Mouse (Mus musculus) cerebellum, adult 11-12 months (tissue): ENCODE results near the gene St6galnac3.

ENCODE experiments used
- DNase-seq: peaks from one replicate; pipeline ENCODE4 v3.0.0; 2022

St6galnac3 gene

DNA sequence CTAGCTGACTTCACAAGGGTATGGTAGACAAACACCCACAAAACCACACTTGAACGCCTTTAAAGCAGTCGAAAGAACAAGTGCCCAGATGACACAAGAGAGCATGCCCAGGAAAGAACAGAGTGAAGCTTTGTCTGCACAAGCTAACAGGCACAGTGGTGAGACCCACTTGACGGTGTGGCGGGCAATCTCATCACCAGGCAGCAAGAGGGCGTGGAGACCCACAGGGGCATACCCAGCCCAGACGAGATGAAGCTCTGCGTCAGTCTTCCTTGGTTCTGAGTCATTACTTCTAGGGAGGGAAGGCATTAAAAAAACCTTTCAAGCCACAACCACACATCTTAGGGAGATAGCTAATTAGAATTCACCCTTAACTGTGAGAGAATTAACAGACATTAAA lies 79.2 kb downstream of the St6galnac3 start:
- DNase-seq: no peak

DNA sequence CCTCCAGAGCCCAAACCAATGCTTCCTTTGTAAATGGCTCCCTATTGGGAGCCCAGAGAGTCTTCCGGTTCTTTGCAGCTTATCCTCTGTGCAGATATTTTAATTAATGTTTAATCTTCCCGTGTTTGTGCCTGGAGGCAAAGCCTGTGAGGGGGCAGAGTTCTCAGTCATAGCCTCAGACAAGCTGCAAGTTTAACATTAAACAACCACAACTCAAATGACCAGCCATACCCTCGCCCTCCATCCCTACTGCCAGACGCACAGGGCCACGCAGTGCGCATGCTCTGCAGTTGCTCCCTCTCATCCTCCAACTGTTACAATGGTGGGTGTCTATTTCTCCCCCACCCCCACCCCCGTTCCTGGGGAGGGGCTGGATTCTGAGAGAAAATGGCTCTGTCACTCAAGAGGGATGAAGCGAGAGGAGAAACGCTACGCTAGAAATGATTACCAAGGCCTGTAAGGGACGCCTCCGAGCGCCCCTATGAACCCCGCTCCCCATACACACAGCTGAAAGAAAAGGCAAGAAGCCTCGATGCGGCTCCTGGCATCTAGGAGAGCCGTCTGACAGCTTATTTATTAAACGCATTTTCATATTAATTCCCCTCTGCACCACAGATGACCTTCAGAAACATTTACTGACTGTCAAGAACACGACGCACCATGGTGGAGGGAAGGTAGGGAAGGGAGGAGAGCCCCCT lies 81.0 kb downstream of the St6galnac3 start:
- no peak for DNase-seq

DNA sequence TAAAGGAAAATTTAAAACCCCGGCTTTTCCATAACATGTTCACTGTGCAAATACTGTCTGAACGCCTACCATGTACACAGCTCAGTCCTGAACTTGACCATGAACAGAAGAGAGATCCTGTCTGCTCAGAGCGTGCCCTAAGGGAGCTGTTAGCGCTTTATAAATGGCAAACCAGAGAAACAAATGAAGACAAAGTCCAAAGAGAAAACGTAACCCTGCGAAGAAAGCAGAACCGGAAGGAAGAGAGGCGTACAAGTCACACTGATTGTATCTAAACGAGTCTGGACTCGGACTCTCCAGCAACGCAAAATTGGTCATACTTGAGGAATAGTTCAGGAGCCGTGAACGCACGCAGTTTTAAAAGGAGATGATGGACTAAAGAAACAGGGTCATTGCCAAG lies 82.1 kb downstream of the St6galnac3 start:
- DNase-seq: no peak

DNA sequence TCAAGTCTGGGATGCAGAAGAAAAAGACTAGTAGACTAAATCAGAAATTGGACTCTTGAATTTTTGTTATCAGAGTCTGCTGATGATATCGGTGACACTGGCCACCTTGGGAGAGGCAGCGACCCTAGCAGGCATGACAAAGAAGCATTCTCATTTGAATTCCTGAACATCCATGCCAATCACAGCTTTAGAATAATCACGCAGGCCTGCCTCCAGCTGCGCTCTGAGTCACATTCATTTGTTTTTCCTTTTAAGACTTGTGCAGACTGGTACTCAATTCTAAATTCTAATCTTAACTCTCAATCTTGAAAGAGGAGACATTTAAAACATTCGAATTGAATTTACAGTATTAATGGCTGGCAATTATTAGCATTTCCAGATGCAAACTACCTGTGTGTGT lies 83.2 kb downstream of the St6galnac3 start:
- no peak for DNase-seq

DNA sequence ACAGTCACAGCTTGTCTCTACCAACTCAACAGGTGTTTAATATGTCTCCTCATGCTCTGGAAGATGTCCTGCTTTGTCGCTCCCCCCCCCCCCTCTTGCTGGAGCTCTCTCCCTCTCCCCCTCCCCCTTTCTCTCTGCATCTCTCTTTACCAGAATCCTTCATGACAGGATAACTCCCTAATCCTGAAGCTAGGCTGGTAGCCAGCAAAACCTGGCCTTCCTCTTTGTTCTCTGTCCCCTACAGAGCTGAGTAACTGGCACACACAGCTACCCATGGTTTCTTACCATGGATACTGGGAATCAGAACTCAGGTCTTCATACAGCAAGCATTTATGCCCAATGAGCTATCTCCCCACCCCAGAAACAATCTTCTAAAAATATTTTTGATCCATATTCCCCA lies 87.6 kb downstream of the St6galnac3 start:
- peak; percentile 40 for DNase-seq

DNA sequence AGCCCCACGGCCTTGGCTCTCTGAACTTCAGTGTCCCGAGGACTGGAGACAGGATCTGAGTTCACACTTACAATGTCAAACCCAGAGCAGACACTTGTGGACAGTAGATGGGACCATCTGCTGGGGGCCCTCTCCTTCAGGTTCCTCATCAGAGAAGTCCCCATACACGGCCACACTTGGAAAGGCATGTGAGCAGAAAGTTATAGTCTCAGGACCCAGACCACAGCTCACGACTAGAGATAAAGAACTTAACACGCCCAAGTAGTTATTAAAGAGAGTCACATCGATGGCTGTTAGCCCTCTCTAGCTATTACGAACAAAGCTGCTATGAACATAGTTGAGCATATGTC lies 88.2 kb downstream of the St6galnac3 start:
- DNase-seq: no peak

DNA sequence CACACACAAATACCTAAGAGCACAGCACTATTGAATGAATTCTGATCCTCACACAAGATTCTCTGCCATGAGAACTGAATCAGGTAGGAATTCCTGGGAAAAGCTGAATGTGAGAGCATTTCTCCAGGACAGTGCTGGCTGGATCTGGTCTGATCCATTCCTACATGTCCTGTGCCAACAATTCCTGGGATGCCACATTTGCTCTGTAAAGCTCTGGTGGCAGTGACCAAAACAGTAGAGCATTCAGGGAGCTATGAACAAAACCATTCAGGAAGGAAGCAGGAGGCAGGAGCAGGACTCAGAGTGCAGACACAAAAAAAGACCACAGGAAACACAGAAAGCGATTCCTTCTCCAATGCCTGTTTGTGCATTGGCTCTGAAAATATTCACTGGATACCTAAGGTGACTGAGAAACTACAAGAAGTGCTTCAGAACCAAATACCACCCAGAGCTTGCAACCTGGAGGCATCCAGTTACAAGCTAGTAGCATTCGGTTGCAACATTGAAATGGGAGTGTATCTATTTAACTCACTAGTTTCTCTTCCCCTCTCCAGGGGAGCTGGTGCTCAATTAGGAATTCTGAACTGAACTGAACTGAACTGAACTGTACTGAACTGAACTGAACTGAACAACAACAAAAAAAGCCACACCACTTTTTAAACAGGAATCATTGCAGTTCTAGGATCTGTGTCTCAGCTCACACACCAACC lies 88.7 kb downstream of the St6galnac3 start:
- DNase-seq: no peak

DNA sequence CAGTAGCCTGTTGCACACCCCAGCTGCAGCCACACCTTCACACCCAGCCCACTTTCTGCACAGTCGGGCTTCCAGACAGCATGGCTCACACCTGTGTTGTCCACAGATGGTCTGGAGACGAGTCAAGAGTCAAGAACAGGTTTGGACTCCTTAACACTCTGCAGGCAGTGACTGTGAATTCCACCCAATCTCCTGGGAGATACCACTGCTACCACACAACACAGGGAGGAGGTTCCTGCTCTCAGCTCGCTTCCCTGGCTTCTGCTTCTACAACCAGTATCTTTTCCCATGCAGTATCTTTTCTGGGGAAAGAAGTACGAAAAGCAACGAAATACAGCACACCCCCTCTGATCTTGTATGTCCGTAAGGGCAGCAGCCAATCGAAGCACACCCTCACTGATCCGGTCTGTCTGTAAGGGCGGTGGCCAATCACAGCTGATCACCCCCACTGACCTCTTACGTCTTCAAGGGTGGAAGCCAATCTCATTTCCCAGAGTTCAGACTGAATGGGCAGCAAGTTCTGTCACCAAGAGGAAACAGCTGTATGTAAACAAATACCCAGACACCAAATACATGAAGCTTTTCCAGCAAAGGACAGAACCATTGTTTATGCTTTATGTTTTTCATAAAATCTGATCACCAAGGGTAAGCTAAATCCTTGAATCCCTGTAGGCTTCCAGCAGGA lies 92.8 kb downstream of the St6galnac3 start:
- DNase-seq: no peak

DNA sequence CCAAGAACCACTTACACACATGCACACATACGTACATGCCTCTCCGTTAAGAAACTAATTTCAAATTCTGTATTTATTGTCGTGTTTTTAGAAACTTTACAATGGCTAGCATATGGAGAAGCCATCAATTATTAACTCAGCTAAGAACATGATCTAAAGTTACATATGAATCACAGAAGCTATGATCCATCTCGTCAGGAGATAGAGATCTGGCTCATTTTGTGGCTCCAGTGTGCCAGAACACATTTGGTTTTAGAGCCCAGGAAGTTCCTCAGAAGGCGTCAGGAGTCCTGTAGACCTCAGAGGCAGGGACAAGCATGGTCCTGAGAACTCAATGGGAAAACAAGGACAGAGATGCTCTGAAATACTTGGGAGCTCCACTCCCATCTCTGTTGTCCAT lies 98.7 kb downstream of the St6galnac3 start:
- no peak for DNase-seq

DNA sequence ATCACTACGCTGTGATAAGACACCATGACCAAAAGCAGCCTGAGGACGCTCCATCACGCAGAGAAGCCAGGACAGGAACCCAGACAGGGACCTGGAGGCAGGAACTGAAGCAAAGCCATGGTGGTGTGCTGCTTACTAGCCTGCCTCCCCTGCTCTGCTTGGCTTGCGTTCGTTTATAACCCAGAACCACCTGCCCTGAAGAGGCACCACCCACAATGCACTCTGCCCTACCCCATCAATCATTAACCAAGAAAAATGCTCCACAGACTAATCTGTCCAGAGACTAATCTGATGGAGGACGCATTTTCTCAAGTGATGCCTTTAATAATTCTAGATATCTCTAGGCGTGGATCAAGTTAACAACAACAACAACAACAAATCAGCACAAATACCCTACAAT lies 106.0 kb downstream of the St6galnac3 start:
- DNase-seq: no peak

DNA sequence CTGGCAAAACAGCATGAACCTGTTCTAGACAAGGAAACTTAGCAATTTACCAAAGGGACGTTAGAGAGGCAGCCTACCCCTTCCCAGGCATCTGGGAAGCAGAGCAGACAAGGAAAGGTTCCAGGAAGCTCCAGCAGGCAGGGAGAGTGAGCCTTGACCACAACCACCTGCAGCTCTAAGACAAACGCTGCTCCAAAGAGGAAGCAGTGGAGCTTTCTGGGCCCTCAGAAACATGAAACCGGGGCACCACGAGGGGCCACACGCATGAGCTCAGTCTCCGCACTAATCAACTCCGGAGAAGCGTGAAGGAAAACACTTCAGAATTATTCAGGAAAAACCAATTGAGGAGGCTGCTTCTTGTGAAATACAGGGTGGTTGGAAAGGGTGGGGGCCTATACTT lies 108.1 kb downstream of the St6galnac3 start:
- no peak for DNase-seq

DNA sequence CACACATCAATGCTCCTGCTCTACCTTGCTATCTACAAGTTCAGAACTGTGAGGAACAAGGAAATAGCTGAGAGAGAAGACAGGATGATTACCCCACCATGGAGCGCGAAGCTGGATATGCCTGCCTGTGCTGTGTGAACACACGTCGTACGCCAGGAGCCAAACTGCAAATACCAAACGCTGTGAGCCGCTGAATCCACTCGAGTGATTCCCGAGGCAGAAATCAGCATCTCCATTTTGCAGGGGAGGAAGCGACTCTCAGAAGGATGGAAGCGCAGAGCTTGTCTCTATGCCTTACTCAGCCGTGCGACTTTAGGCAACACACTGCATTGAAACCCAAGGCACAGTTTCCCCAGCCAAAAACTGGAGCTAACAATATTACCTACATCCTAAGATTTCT lies 114.7 kb downstream of the St6galnac3 start:
- no peak for DNase-seq

DNA sequence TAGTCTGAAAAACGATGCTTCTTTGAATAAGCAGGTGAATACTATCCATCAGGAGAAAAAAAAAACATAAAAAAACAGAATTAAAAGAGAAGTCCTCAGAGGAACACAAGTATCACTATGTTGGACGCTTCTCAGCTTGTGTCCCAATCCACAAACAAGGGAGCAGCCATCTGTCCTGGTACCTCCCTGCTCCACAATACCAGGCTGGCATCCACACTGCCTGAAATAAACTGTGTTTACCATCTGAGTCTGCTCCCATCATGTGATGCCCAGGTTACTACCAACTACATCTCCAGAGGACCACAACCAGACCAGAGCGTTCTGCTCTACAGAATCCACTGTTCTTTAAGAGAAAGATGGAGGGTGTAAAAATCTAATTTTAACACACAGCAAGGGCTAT lies 118.6 kb downstream of the St6galnac3 start:
- peak; percentile 36 for DNase-seq

DNA sequence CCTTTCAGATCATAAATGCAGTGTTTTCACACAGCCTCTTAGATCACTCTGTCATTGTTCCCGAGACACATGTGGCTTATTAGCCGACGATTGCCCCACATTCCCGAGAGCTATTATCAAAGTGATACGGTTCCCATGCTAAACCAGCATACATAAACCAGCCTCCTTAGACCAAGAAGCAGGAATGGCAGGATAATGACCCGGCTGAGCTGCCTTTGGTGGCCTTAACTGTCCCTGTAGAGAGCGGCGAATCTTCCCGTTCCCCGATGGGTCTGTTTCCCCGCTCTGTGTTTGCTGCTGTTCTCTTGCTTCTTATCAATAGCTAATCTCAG lies 119.2 kb downstream of the St6galnac3 start:
- no peak for DNase-seq

DNA sequence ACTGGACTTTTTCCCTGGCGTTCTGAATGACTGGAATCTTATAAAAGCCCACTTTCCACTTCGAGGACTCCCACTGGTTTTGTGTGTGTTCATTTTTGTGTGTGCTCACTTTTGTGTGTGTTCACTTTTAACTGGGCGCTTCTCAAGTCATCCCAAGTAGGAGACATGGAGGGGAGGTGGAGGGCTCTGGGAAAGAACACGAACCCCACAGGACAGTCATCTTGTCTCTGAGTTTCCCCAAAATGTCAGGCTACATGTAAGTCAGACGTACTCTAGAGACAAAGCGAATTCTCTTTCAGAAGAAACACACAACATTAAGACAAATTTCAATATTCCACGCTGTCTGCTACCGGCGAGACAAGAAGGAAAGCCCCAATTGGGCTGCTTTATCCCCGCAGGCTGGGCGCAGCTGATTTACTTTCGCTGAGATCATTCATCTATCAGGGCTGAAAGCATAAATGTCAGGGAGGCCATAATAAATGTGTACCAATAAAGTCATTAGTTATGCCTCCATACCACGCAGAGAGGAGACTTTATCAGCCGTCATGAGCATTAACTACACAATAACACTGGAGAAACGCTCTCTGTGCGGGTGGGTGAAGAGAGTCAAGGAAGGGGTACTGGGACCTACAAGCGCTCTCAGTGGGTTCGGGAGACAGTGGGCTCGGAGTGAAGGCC lies 119.7 kb downstream of the St6galnac3 start:
- DNase-seq: no peak

DNA sequence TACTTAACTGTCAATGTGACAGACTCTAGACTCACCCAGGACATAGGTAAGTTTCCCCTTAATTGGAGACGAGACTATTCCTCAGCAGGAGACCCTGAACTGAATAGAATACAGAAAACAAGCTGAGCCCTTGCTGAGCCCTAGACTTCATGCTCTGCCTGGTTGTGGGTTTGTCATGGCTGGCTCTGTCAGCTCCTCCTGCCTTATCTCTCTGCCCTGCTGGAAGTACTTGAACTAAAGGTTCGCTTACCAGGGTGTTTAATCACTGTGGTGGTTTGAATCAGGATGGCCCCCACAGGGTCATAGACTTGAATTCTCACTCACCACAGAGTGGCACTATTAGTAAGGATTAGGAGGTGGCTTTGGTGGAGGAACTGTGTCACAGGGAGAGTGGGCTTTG lies 125.8 kb downstream of the St6galnac3 start:
- DNase-seq: no peak

DNA sequence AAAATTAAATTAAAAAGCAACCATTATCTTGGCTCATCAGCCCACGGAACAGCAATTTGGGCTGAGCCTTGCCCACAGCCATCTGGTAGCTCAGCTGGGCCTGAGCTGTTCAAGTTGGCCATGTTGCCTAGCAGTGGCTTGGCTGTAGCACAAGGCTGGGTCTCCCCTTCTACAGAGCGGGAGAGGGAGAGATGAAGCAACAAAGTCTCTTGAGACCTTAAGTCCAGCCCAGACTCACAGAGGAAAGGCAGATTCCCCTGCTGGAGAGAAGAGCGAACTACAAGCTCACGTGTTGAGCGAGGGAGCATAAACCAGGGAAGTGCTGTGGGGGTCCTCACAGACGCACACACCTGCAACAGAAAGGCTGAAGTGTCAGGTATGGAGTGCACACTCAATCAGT lies 126.3 kb downstream of the St6galnac3 start:
- DNase-seq: peak; percentile 25

DNA sequence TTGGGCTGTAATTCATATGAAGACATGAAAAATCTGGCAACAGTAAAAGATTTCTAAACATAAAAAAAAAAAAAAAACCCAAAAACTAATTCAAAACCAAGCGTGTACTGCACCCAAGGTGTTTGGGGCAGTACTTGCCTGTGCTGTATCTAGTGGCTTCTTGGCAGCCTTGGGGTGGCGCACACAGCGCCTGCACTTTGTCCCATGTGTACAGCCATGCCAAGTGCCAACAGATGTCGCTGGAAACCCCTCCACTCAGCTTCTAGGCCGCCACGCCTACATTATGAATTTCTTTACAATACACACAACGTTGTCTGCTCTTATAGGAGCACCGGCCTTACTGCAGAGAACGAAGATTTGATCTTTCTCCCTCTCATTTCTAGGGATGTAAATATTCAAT lies 130.4 kb downstream of the St6galnac3 start:
- DNase-seq: no peak

DNA sequence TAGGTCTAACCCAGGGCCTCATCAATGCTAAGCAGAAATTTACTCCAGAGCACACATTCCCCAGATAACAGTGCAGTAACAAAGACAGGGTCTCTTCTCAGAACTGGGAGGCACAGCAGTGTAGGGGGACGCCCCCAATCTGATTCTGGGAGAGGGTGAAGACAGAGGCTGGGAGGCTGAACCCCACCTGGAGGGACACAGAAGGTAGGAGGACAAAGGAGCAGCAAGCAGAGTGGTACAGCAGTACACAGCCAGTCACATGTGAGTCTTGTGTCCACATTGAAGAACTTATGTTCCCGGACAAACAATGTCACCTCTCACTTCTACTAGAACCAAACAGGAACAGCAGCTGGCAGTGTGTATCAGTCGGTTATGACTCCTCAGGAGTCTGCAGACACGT lies 131.0 kb downstream of the St6galnac3 start:
- DNase-seq: no peak

DNA sequence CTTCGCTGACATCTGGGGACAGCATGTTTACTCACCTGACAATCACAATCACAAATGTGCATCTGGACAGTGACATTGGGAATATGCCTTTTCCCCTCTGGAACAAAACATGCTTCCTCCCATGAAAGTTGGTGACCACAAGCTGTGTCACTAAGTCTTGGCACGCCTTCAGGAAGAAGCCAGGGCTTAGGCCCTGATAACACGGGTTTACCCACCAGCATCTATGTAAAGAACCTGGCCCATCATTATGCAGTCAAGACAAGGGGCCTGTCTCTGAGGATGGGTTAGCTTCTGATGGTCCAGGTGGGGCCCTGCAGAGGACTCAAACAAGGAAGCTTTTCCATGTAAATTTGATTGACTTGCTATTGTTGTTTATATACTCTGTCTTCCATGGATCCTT lies 131.9 kb downstream of the St6galnac3 start:
- no peak for DNase-seq

DNA sequence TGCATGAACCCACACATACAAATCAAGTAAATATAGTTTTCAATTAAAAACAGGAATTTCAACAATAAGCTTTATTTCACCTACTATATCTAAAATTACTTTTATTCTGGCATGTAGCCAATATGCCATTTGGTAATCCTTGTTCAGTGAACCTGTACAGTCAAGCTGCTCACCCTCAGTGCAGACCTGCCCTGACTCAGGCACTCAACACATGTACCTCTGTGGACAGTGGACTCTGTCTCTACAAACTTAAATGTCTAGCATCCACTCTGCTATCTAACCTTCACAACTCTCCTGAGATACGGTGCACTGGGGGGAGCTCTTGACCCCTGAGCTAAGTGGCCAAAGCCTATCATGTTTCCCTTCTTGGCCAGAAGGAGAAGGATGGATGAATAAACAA lies 137.4 kb downstream of the St6galnac3 start:
- no peak for DNase-seq

DNA sequence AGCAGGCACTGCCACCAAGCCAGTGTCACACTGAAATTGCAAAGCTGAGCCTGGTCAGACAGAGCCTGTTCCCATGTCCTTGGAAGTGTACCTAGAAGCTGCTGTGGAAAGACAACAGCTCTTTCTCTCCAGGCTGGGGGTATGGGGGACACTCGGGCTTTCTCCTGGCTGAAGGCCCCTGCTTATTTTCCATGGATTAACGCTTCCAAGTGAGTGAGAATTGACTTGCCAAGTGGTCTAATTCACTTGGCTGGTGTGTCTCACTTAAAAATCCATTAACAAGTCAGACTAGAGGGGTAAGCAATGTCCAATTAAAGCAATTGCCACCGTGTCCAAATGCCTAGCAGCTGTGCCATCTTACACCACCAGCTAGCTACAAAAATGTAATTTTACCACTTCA lies 140.1 kb downstream of the St6galnac3 start:
- no peak for DNase-seq

DNA sequence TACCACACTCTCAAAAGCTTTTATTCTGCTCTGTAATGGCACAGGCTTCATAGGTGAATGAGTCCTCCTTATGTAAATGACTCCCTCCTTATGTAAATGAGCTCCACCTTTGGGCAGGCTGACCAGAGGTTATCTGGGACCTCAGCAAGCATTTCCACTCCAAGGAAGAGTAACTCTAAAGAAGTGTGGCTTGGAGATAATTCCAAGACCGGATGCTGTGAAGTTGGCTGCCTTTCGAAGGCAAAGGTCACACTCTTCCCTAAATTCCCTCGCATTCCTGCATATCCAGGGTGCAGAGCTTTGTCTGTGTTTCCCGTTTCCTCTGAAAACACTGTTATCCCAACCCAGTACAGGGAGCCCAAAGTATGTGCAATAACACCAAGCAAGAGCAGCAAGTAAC lies 142.9 kb downstream of the St6galnac3 start:
- DNase-seq: no peak

DNA sequence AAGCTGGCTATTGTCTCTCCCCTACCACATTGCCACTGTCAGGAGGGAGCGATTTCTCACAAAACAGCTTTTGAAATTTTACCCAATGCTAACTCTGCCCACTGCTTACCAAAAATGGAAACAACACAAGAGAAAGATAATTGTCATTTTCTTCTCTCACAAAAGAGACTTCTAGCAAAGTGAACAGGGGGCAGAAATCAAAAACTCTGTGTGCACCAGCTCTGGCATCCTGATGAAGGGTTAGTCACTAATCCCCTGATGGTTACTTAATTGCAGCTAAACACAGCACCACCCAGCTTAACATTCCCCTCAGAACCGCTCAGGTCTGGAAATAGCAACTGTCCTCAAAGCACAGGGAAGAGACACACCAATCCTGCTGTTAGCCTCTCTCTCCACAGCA lies 144.3 kb downstream of the St6galnac3 start:
- no peak for DNase-seq
